Mouse (Mus musculus) olfactory bulb, adult 2 months (tissue): ENCODE data around the gene Tmem86a. TPM values are rescaled to one million over a fixed set of nuclear protein-coding genes. Genes with fewer than 3 reads are reported as not detected.

Experiments used
- H3K27ac ChIP-seq: fragments of 200-500 bp; 2 replicates; pipeline ENCODE4 v1.5.1; 2012; ENCODE audit warnings: low read depth, low read length; ENCODE audit not compliant: insufficient read depth
- H3K4me1 ChIP-seq: fragments of 200-500 bp; 2 replicates; pipeline ENCODE4 v1.6.1; 2012; ENCODE audit warnings: low read length; ENCODE audit not compliant: control insufficient read depth, insufficient read depth
- H3K4me3 ChIP-seq: fragments of 200-500 bp; 2 replicates; pipeline ENCODE4 v1.5.1; 2012; ENCODE audit warnings: mild to moderate bottlenecking, low read depth, low read length, moderate library complexity; ENCODE audit not compliant: insufficient read depth
- CTCF ChIP-seq: fragments of 200-500 bp; IDR thresholded peaks from 2 replicates; pipeline ENCODE4 v1.5.1; 2012; ENCODE audit warnings: low read depth, mild to moderate bottlenecking, low read length, moderate library complexity; ENCODE audit not compliant: insufficient read depth
- POLR2A ChIP-seq: fragments of 200-500 bp; IDR thresholded peaks from 2 replicates; pipeline ENCODE4 v1.6.1; 2012; ENCODE audit warnings: mild to moderate bottlenecking, low read depth, low read length, moderate library complexity; ENCODE audit not compliant: insufficient read depth
- WGBS: fragments of 180-500 bp; shearing (Covaris S2); methylation state at CpG from one replicate; pipeline ENCODE4 v1.1.7; 2018; 5-methylcytosine and 5-hydroxymethylcytosine counted together
- polyA plus RNA-seq: library from polyadenylated mRNA; stranded (reverse); fragments of >200 nt; gene quantifications from 2 replicates; pipeline ENCODE4 v1.2.4, GENCODE M21; 2012; ENCODE audit warnings: low replicate concordance; ENCODE audit not compliant: missing spikeins, insufficient read depth, insufficient read length

The Tmem86a gene
- polyA plus RNA-seq = not detected in 2 replicates

DNA sequence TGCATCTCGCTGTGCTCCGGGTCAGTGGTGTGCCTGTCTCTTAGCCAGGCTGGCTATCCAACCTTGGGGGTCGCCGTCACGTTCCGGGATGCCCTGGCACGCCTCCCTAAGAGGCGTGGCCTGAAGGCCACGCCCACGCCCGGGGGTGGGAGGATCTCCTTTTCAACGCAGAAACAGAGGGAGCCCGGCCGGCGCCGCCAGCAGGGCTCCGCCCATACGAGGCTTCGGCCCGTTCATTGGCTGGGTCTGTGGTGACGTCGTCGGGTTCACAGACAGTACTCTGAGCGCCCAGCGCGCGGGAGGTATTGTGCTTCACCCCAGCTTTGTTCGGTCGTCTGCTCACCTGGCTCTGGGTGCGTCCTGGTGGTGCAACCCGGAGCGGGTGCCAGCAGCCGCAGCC is at the start of gene Tmem86a:
Gene Tmem86a (plus strand): TSS at position 236 of the 400 bp plus-strand sequence.
- Histone ChIP-seq H3K4me1 (peaks cover 30% of the 10 kb centered on the region), H3K27ac (peak within 1 kb of the TSS; percentile 93), H3K4me3 (peak within 1 kb of the TSS; percentile 91)
- WGBS = under 1% methylated on average over 33 of the region's 33 CpGs
- TF ChIP-seq CTCF = 0 out of 2 replicates have a peak, but pooled peaks have one; percentile 5
- peak; percentile 75 for TF ChIP-seq POLR2A

DNA sequence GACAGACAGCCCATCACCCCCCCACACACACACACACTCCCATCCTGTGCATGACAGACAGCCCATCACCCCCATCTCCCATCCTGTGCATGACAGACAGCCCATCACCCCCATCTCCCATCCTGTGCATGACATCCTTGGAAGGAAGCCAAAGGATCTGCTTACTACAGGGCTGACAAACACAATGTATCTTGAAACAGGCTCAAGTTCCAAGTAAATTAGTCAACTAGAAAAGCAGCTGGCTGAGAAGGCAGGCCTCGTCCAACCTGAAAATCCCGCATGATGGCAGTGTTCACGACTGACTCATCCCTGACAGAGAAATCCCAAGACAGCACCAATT is 49.8 kb upstream of the Tmem86a start:
- Histone ChIP-seq H3K4me3 (no peak overlapping the region), H3K27ac (peak overlapping the region; percentile 71), H3K4me1 (peaks cover 13% of the 10 kb centered on the region)
- TF ChIP-seq CTCF (no peak), POLR2A (no peak)
- 15% methylated on average over 3 of the region's 3 CpGs for WGBS

DNA sequence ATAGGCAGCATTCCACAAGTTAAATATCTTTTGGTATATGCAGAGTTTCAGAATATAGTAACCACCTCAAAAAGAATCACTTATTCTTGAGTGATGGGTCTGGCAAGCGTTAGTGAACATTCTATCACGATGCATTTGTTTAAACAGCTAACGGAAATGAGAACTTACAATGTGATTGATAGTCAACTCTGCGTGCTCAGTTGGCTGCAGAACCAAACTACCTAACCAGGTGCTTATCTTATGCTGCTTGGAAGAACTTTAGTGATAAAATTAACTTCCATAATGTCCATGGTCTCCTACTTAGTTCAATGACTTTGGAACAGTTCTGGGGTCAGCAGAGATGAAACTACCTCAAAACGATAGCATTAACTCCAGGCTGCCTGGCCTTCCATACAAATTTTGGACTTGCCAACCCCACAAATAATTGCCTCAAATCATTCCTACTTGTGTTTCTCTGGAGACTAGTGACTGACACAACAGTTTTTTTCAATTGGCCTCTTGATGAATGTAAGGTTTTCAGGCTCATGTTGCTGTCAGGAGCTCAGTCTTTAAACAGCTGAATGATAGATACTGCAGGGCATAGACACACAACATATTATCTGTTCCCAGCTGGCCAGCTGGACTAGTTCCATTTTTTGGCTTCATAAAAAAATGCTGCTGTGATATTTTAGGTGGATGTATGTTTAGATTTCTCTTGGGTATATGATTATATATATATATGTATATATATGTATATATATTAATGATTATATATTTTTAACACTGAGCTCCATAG is 49.1 kb upstream of the Tmem86a start:
- WGBS = 45% methylated on average over 5 of the region's 5 CpGs
- Histone ChIP-seq H3K4me1 (peaks cover 13% of the 10 kb centered on the region), H3K4me3 (no peak overlapping the region), H3K27ac (0 out of 2 replicates have a peak overlapping the region, but pooled peaks have one; percentile 13)
- TF ChIP-seq POLR2A = no peak
- no peak for TF ChIP-seq CTCF

- TF ChIP-seq CTCF (no peak), POLR2A (no peak)
- Histone ChIP-seq H3K4me3 (no peak overlapping the region), H3K4me1 (peaks cover 13% of the 10 kb centered on the region), H3K27ac (peak overlapping the region; percentile 40; the same call in 1 of the 2 replicates)
- WGBS = 56% methylated on average over 4 of the region's 4 CpGs
Measured at GRCm38 (mm10) chr7:47001900-47002275, 48.5 kb upstream of the Tmem86a start.

- Histone ChIP-seq H3K4me3 (no peak overlapping the region), H3K27ac (peak overlapping the region; percentile 33; the same call in 1 of the 2 replicates), H3K4me1 (peaks cover 9% of the 10 kb centered on the region)
- 23% methylated on average over 3 of the region's 3 CpGs for WGBS
- TF ChIP-seq POLR2A = no peak
Measured at GRCm38 (mm10) chr7:47003411-47004115, 46.8 kb upstream of the Tmem86a start.

- WGBS = 10% methylated on average over 21 of the region's 21 CpGs
- H3K27ac ChIP-seq = peak overlapping the region; percentile 80; the same call in 1 of the 2 replicates
Measured at GRCm38 (mm10) chr7:47007109-47007780, 43.2 kb upstream of the Tmem86a start.

GRCm38 (mm10) chr7:47007818-47008167 is 42.6 kb upstream of the Tmem86a start:
- H3K4me3 ChIP-seq = peak overlapping the region; percentile 89
- H3K4me1 ChIP-seq = peaks cover 5% of the 10 kb centered on the region
- TF ChIP-seq POLR2A (no peak), CTCF (0 out of 2 replicates have a peak, but pooled peaks have one; percentile 15)
- H3K27ac ChIP-seq = peak overlapping the region; percentile 80
- under 1% methylated on average over 25 of the region's 25 CpGs for WGBS

More at GRCm38 (mm10) chr7:47007109-47007780, 43.2 kb upstream of the Tmem86a start:
- Histone ChIP-seq H3K4me1 (peaks cover 5% of the 10 kb centered on the region), H3K4me3 (peak overlapping the region; percentile 89)
- TF ChIP-seq CTCF = no peak
- no peak for TF ChIP-seq POLR2A

DNA sequence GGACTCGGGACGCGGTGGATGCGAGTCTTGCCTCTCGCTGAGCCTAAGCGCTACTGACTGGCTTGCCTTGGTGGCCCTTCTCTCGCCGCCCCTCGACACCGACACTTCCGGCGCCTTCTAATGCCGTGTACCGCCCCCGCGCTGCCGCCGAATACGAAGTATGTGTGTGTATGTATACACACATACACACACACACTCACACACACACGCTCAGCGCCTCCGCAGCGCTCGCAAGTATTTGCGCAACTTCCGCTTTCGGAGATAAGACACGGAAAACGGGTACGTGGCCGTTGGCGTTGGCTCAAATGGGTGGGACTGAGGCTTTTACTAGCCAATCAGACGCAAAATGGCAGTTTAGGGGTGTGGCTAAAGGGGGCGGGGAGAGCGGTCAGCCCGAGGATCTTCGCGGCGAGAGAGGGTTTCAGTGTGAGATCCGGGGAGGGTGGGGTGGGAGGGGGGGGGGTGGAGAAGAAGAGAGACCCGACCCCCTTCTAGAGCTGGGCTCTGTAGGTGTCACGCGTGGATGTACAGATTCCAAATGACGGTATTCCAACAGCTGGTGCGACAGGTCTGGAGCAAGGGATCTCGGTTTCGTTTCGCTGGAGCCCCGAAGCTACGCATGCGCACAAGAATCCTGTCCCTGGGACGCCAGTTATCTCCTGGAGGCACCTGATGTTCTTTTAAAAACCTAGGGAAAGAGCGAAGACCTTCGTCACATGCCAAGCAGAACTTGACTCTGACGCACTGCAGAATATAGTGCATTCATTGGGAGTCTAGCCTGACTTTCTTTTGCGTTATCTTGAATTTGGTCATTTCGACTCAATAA is 42.0 kb upstream of the Tmem86a start, which contains the start of gene Spty2d1:
Gene Spty2d1 (minus strand): TSS at position 244 of the 826 bp plus-strand sequence.
- H3K4me1 ChIP-seq = peaks cover 5% of the 10 kb centered on the region
- TF ChIP-seq POLR2A = peak; percentile 92
- TF ChIP-seq CTCF = no peak
- WGBS = under 1% methylated on average over 57 of the region's 57 CpGs
- peak within 1 kb of the TSS; percentile 89 for H3K4me3 ChIP-seq
- H3K27ac ChIP-seq = peak within 1 kb of the TSS; percentile 80
